Mouse (Mus musculus): ENCODE data around the gene Duox2.

Duox2 gene

DNA sequence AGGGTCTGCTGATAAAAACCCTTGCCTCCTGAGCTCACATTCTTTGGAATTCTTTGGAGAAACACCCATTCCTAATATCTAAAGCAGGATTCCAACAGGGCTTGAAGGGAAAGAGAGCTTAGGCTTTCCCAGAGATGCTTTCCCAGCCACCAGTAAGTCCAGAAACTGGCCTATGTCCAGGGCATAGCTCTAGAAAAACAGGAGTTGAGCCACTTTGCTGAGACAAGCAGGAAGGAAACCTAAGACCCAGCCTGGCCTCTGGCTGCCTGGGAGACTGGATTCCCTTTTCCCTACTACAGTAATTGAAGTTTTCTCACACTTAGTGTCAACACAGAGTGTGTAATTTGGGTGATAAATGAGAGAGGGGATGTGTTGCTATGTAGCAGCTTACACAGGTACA, 61.9 kb downstream of the Duox2 start:
- no peak for DNase-seq

DNA sequence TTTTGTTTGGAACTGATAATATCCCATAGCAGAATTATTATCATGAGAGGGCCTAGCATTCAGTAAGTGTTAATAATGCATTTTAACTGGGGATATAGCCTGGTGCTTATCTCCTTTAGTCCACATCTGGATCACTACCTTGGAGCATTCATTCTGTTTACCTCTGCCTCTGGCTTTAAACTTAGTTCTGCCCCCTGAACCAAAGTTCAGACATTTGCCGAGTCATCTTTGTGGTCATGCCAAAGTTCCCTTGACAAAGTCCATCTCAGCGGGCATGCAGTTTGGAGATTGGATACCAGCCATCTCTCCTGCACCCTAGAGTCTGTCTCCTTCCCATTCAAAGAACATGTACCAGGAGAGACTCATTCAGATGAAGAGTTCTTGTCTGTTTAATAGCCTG, 62.8 kb downstream of the Duox2 start:
- no peak for DNase-seq

DNA sequence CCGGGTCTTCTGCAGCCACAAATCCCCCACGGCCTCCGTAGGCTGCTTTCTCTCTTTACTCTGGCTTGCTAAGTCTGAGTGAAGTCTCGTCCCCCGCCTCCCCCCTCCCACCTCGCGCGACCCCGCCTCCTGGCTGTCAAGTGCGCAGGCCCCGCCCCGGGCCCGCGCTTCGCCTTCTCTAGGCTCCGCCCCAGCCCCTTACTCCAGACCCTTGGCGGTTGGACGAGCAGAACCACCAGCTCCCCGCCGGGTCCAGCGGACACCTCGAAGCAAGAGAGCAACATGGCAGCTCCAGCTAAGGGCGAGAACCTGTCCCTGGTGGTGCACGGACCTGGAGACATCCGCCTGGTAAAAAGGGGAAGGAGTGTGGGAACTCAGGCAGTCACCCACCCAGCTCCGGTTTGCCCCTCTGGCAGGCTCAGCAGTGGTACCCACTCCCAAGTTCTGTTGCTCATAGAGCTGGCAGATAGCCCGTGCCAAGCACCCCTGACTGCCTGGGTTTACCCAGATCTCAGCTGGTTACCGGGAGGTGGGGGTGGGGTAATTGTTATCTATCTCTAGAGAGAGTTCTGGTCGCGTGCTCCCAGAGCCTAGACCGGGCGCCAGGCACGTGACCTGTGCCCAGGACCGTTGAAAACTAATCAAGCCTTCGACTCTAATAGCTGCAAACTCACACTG, 63.5 kb downstream of the Duox2 start, which contains the start of gene Sord:
Gene Sord, plus strand, starts transcription at position 139 of the 678 bp plus-strand sequence.
- DNase-seq: peak; percentile 73

GRCm38 (mm10) chr2:122233759-122234557, 64.3 kb downstream of the Duox2 start:
- DNase-seq: peak; percentile 21

- no peak for DNase-seq
Observed at GRCm38 (mm10) chr2:122233341-122233740, 64.9 kb downstream of the Duox2 start.

DNA sequence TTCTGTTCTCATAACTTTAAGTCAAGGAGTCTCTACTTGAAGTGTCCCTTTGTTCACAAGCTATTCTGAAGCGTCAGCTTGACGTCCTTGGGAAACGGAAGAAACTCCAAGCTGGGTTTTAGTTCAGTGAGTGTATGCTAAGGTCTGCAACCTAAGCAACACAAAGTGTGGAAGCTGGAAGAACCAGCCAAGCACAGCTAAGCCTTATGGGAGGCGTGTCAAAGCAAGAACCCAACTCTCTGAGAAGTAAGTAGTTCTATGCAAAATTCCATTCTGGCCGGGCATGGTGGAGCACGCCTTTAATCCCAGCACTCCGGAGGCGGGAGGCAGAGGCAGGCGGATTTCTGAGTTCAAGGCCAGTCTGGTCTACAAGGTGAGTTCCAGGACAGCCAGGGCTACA, 66.6 kb downstream of the Duox2 start:
- DNase-seq: no peak

GRCm38 (mm10) chr2:122230395-122230794, 67.9 kb downstream of the Duox2 start:
- DNase-seq: no peak

Data from lung, postnatal 14 days (tissue).